Mouse (Mus musculus) bone marrow macrophage, adult 2 months (primary cell): ENCODE data around the gene Olfr782.
"Not testable (repeated sequence)": the region's sequence is repeated elsewhere in the genome, so short reads cannot be mapped to it uniquely, and the experiment has no call there.

Experiments
- CTCF ChIP-seq: IDR thresholded peaks from 2 replicates; pipeline ENCODE4 v1.5.1; 2012; ENCODE audit warnings: low read depth, mild to moderate bottlenecking, low read length, moderate library complexity
- POLR2A ChIP-seq: IDR thresholded peaks from 2 replicates; pipeline ENCODE4 v1.6.1; 2012; ENCODE audit warnings: mild to moderate bottlenecking, low read depth, low read length, borderline replicate concordance

DNA sequence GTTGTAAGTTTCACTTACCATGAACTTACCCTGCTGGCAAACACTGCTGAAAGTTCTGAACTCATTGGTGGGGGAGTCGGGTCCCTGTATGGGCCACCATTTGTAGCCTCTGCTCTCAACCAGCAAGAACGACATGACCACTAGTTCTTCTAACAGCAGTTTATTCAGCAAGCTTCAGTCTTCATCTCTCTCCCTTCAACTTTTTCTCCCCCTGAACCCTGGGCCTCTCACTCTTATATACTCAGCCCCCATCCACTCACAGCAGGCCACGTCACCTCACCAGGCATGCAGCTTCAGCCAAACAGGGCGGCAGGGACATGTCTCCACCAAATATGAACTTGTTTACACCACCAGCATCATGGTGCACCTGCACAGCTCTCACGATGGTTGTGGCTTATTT is 25.4 kb downstream of the Olfr782 start:
- TF ChIP-seq POLR2A, CTCF: not testable (repeated sequence)
